Mouse (Mus musculus): Measurements from ENCODE around the gene Grap.

DNA sequence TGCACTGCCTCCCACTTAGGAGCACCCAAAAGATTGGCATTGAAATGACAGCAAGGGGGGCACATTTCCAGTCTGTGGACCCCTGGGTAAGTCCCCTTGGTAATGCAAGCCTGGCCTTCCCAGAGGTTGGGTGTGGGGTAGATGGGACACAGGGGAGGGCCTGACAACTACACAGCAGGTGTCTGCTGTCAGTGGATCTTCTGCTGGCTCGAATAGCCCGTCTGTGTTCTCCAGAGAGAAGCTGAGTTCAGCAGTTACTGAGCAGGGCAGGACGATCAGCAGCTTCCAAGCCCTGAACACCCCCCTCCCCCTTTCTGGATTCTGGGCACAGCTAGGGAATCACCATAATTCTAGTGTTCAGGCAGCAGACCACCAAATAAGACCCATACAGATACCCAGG is 66.3 kb downstream of the Grap start:
- TF ChIP-seq CTCF (IDR thresholded peaks at IDR 0.05; ENCODE audit: low read depth) (no peak), EP300 (IDR thresholded peaks at IDR 0.05; ENCODE audit: low read depth) (no peak)
